Mouse (Mus musculus): Measurements from ENCODE around the gene Grin2c. TPM values are rescaled to one million over a fixed set of nuclear protein-coding genes. Genes with fewer than 3 reads are reported as not detected.

The Grin2c gene
- polyA plus RNA-seq, 1 experiment from 2014 or later: 0.12 TPM

DNA sequence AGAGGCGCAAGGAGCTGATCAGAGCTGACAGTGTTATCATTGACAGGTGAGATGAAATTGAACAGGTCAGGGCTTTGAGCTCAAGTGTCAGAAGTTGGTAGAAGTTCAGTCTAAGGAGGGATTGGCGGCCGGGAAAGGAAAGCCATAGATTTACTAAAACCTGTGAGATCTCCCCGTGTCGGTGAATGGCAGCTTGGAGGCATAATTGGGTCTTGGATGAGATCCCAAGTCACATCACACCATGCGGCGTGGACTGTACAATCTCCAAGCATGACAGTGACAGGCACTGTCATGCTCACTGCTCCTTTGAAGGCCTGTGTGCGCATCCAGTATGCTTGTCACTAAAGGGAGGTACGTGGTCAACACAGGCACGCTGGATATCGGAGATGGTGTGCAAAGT lies 4.1 kb downstream of the Grin2c start:
- 64% methylated on average over 11 of the region's 11 CpGs for WGBS (ENCODE audit: insufficient replicate concordance)
- Histone ChIP-seq H3K9me3 (replicated peaks) (no peaks in the 10 kb centered on the region), H3K36me3 (peaks cover 3% of the 10 kb centered on the region), H3K27me3 (peaks cover 99% of the 10 kb centered on the region), H3K9ac (no peak overlapping the region), H3K4me2 (no peak overlapping the region), H3K4me3 (replicated peaks) (no peak overlapping the region), H3K27ac (no peak overlapping the region), H3K4me1 (replicated peaks) (peaks cover 20% of the 10 kb centered on the region)
- no peak for ATAC-seq (ENCODE audit: low read depth)
- DNase-seq: no peak

- Histone ChIP-seq H3K9me3 (replicated peaks) (no peaks in the 10 kb centered on the region), H3K36me3 (no peaks in the 10 kb centered on the region), H3K4me1 (replicated peaks) (peaks cover 6% of the 10 kb centered on the region), H3K4me2 (no peak overlapping the region), H3K27me3 (peaks cover 98% of the 10 kb centered on the region), H3K9ac (no peak overlapping the region), H3K27ac (no peak overlapping the region), H3K4me3 (replicated peaks) (no peak overlapping the region)
- WGBS (ENCODE audit: insufficient replicate concordance): 52% methylated on average over 4 of the region's 4 CpGs
- DNase-seq (no peak), ATAC-seq (ENCODE audit: low read depth) (no peak)
Observed at GRCm38 (mm10) chr11:115259134-115259533, 7.9 kb downstream of the Grin2c start.

GRCm38 (mm10) chr11:115257775-115258510 lies 9.1 kb downstream of the Grin2c start:
- DNase-seq (no peak), ATAC-seq (ENCODE audit: low read depth) (peak; percentile 36)
- Histone ChIP-seq H3K9me3 (replicated peaks) (no peaks in the 10 kb centered on the region), H3K36me3 (no peaks in the 10 kb centered on the region), H3K4me2 (peak overlapping the region; percentile 30; the same call in 1 of the 2 replicates), H3K27ac (no peak overlapping the region), H3K27me3 (peaks cover 96% of the 10 kb centered on the region), H3K4me1 (replicated peaks) (peaks cover 6% of the 10 kb centered on the region), H3K9ac (no peak overlapping the region), H3K4me3 (replicated peaks) (no peak overlapping the region)
- WGBS (ENCODE audit: insufficient replicate concordance): 14% methylated on average over 59 of the region's 59 CpGs

GRCm38 (mm10) chr11:115251258-115251657 lies 15.8 kb downstream of the Grin2c start:
- no peak overlapping the region for H3K9ac ChIP-seq
- no peak overlapping the region for H3K4me3 ChIP-seq (replicated peaks)
- peaks cover 18% of the 10 kb centered on the region for H3K4me1 ChIP-seq (replicated peaks)
- H3K9me3 ChIP-seq (replicated peaks): no peaks in the 10 kb centered on the region
- 55% methylated on average over 3 of the region's 3 CpGs for WGBS (ENCODE audit: insufficient replicate concordance)
- no peak overlapping the region for H3K27ac ChIP-seq
- no peak overlapping the region for H3K4me2 ChIP-seq
- no peak for DNase-seq
- ATAC-seq (ENCODE audit: low read depth): no peak
- no peaks in the 10 kb centered on the region for H3K36me3 ChIP-seq
- peaks cover 97% of the 10 kb centered on the region for H3K27me3 ChIP-seq

DNA sequence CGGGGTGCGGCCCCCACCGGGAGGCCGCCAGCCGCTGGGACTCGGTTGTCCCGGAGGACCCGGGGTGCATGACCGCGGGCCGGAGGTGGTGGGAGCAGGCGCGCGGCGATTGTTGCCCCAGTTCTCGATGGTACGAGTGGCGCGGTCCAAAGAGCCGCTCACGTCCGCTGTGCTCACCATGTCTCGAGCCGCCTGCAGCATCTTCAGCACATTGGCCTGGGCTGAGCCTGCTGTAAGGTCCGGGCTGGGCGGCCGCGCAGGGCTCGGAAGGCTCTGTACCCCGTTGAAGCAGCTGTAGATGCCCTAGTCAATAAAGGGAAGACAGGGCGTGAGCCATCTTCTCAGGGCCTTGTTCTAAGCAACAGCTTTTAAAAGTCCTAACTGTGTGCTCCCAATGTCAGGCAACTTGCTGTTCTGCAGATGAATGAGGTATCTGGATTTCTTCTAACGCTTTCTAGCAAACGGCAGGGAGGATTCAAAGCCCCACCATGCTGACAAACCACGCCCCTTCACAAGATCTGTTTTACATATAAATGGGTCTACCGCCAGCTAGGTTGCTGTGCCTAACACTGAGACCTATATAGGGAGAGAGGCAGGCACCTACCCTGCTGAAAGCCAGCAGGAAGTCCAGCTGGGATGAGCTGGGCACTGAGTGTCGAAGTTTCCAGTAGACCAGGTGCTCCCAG lies 16.5 kb downstream of the Grin2c start:
- H3K4me1 ChIP-seq (replicated peaks): peaks cover 21% of the 10 kb centered on the region
- H3K36me3 ChIP-seq: no peaks in the 10 kb centered on the region
- no peak overlapping the region for H3K9ac ChIP-seq
- WGBS (ENCODE audit: insufficient replicate concordance): 5% methylated on average over 36 of the region's 36 CpGs
- ATAC-seq (ENCODE audit: low read depth): no peak
- no peaks in the 10 kb centered on the region for H3K9me3 ChIP-seq (replicated peaks)
- H3K27ac ChIP-seq: no peak overlapping the region
- peaks cover 94% of the 10 kb centered on the region for H3K27me3 ChIP-seq
- H3K4me2 ChIP-seq: peak overlapping the region; percentile 57
- DNase-seq: no peak
- peak overlapping the region; percentile 41 for H3K4me3 ChIP-seq (replicated peaks)

DNA sequence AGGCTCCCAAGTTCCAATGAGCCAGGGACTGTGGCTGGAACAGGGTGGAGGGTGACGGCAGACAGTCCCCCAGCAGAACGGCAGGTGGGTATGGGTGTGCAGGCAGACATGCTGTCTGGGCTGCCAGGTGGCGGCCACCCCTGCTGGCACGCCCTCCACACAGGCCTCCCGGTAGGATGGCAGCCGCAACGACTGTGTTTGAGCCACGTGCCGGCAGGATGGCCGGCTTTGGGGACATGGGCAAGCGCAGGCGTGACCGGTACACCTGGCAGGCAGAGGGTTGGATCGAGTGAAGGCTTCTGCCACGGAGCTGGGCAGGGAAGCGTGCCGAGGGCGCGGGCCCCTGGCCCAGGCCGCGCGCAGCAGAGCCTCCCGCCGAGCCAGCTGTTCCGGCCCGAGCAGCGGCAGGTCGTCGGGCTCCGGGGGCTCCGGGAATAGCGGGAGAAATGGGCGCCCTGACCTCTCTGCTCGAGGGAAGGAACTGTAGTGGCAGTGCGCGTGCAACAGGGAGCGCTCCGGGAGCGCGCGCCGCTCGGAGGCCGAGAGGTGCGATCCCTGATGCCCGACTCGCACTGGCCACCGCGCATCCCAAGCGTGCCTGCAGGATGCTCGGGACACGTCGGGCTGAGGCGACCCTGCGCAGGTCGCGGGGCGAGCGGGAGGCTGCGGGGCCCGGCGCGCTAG lies 17.2 kb downstream of the Grin2c start:
- ATAC-seq (ENCODE audit: low read depth): no peak
- Histone ChIP-seq H3K27me3 (peaks cover 88% of the 10 kb centered on the region), H3K9me3 (replicated peaks) (no peaks in the 10 kb centered on the region), H3K27ac (no peak overlapping the region), H3K9ac (no peak overlapping the region), H3K4me2 (peak overlapping the region; percentile 57), H3K4me1 (replicated peaks) (peaks cover 28% of the 10 kb centered on the region), H3K4me3 (replicated peaks) (peak overlapping the region; percentile 41), H3K36me3 (no peaks in the 10 kb centered on the region)
- 4% methylated on average over 63 of the region's 63 CpGs for WGBS (ENCODE audit: insufficient replicate concordance)
- no peak for DNase-seq

GRCm38 (mm10) chr11:115247945-115248344 lies 19.1 kb downstream of the Grin2c start:
- Histone ChIP-seq H3K36me3 (no peaks in the 10 kb centered on the region), H3K27me3 (peaks cover 70% of the 10 kb centered on the region), H3K4me3 (replicated peaks) (no peak overlapping the region), H3K4me1 (replicated peaks) (peaks cover 35% of the 10 kb centered on the region), H3K9me3 (replicated peaks) (no peaks in the 10 kb centered on the region), H3K4me2 (no peak overlapping the region), H3K27ac (no peak overlapping the region), H3K9ac (no peak overlapping the region)
- no peak for ATAC-seq (ENCODE audit: low read depth)
- no peak for DNase-seq
- WGBS (ENCODE audit: insufficient replicate concordance): 40% methylated on average over 6 of the region's 6 CpGs

DNA sequence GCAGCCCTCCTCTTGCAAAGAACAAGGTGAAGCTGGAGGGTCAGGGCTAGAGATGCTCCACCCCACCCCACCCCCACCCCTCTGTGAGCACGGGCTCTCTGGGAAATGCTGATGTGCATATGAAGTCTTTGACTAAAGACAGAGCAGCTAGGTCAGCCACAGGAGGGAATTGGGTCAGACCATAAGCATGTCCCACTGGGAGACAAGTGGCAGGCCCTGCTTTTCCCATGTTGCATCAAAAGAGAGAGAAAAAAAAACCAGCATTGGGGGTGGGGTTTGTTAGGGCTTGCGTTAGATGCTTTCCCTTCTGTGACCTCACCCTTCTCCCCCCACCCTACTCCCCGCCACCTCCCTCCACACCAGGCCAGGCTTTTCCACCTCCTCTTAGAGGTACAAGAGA lies 19.8 kb downstream of the Grin2c start:
- peaks cover 35% of the 10 kb centered on the region for H3K4me1 ChIP-seq (replicated peaks)
- H3K27me3 ChIP-seq: peaks cover 63% of the 10 kb centered on the region
- 26% methylated on average over 3 of the region's 3 CpGs for WGBS (ENCODE audit: insufficient replicate concordance)

DNA sequence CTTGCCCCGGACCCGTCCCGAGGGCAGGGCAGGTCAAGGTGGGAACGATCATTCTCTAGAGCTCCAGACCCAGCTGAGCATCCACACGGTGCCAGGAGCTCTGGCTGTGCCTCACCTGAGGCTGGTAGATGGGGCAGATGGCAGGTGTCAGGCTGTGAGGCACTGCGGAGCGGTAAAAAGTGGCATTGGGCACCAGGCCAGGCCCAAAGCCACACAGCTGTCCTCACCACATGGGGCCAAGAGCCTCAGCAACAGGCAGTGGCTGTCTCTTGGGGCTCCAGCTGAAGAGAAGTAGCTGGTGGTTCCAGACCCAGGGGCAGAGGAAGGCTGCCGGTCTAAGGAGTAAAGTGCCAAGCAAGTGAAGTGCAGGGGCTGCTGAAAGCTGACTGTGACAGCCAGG lies 20.7 kb downstream of the Grin2c start:
- H3K4me1 ChIP-seq (replicated peaks): peaks cover 35% of the 10 kb centered on the region
- WGBS (ENCODE audit: insufficient replicate concordance): 71% methylated on average over 8 of the region's 8 CpGs
- DNase-seq (no peak), ATAC-seq (ENCODE audit: low read depth) (no peak)
- H3K9ac ChIP-seq: no peak overlapping the region
- H3K27ac ChIP-seq: no peak overlapping the region
- no peaks in the 10 kb centered on the region for H3K36me3 ChIP-seq
- no peaks in the 10 kb centered on the region for H3K9me3 ChIP-seq (replicated peaks)
- H3K27me3 ChIP-seq: peaks cover 56% of the 10 kb centered on the region
- no peak overlapping the region for H3K4me3 ChIP-seq (replicated peaks)
- no peak overlapping the region for H3K4me2 ChIP-seq

More for the DNA sequence above, 19.8 kb downstream of the Grin2c start:
- ATAC-seq (ENCODE audit: low read depth) (no peak), DNase-seq (no peak)
- H3K9ac ChIP-seq: no peak overlapping the region
- no peaks in the 10 kb centered on the region for H3K9me3 ChIP-seq (replicated peaks)
- no peak overlapping the region for H3K4me2 ChIP-seq
- H3K4me3 ChIP-seq (replicated peaks): no peak overlapping the region
- no peak overlapping the region for H3K27ac ChIP-seq
- no peaks in the 10 kb centered on the region for H3K36me3 ChIP-seq

GRCm38 (mm10) chr11:115244840-115245239 lies 22.2 kb downstream of the Grin2c start:
- DNase-seq (no peak), ATAC-seq (ENCODE audit: low read depth) (peak; percentile 71)
- Histone ChIP-seq H3K4me3 (replicated peaks) (no peak overlapping the region), H3K4me2 (no peak overlapping the region), H3K9ac (no peak overlapping the region), H3K36me3 (no peaks in the 10 kb centered on the region), H3K27me3 (peaks cover 41% of the 10 kb centered on the region), H3K27ac (peak overlapping the region; percentile 45; the same call in 1 of the 2 replicates), H3K9me3 (replicated peaks) (no peaks in the 10 kb centered on the region), H3K4me1 (replicated peaks) (peaks cover 28% of the 10 kb centered on the region)
- 73% methylated on average over 8 of the region's 8 CpGs for WGBS (ENCODE audit: insufficient replicate concordance)

DNA sequence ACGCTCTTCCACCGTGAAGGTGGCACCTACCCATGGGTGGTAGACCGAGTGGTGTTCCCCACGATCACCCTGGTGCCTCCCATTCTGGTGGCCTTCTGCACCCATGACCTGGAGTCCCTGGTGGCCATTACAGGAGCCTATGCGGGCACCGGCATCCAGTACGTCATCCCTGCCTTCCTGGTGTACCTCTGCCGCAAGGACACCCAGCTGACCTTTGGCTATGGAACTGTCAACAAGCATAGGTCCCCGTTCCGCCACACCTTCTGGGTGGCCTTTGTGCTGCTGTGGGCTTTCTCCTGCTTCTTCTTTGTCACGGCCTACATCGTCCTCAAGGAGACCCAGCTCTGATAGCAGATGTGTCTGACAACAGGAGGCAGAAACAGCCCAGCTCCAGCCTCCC lies 23.3 kb downstream of the Grin2c start:
- peaks cover 27% of the 10 kb centered on the region for H3K4me1 ChIP-seq (replicated peaks)
- peak; percentile 37; the same call in 1 of the 2 replicates for ATAC-seq (ENCODE audit: low read depth)
- no peaks in the 10 kb centered on the region for H3K9me3 ChIP-seq (replicated peaks)

More for the DNA sequence above, 23.3 kb downstream of the Grin2c start:
- Histone ChIP-seq H3K4me2 (no peak overlapping the region), H3K9ac (no peak overlapping the region), H3K36me3 (no peaks in the 10 kb centered on the region), H3K4me3 (replicated peaks) (no peak overlapping the region), H3K27ac (peak overlapping the region; percentile 40), H3K27me3 (peaks cover 30% of the 10 kb centered on the region)
- no peak for DNase-seq
- 79% methylated on average over 12 of the region's 12 CpGs for WGBS (ENCODE audit: insufficient replicate concordance)

All from liver, embryonic 13.5 days (tissue).